Mouse (Mus musculus) stomach, postnatal 0 days (tissue): ENCODE results near the gene Olfr672.
"Not testable (repeated sequence)": the region's sequence is repeated elsewhere in the genome, so short reads cannot be mapped to it uniquely, and the experiment has no call there.

Experiments used
- CTCF ChIP-seq: IDR thresholded peaks from 2 replicates; pipeline ENCODE4 v1.5.1; 2016; ENCODE audit warnings: antibody characterized with exemption, low read depth, mild to moderate bottlenecking, moderate library complexity
- EP300 ChIP-seq: optimal IDR thresholded peaks from 2 replicates; pipeline ENCODE3; 2016; ENCODE audit warnings: antibody characterized with exemption

DNA sequence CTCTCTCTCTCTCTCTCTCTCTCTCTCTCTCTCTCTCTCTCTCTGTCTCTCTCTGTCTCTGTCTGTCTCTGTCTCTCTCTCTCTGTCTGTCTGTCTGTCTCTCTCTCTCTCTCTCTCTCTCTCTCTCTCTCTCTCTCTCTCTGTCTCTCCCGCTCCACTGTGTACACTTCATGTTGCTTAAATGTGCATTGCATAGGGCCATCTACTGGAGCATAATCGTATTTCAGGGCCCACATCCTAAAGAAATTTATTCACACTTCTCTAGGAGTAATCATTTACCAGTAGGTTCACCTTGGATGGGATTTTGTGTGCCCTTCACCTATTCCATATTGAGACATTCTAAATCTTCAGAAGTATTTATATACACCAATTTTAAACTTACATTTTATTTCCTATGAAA lies 29.3 kb downstream of the Olfr672 start:
- not testable (repeated sequence) for TF ChIP-seq CTCF, EP300
